Mouse (Mus musculus): ENCODE measurements around the gene Zfp512b.

- TF ChIP-seq CTCF (conservative IDR thresholded peaks at IDR 0.05; ENCODE audit: low read length), result no peak
- no peak for TF ChIP-seq POU5F1 (IDR thresholded peaks at IDR 0.05; ENCODE audit: borderline replicate concordance, low read length)
These were observed 9.1 kb upstream of the Zfp512b start for GRCm38 (mm10) chr2:181601751-181602145.
